ENCODE assay signal across 22 mouse cellular contexts in the genomic region with DNA sequence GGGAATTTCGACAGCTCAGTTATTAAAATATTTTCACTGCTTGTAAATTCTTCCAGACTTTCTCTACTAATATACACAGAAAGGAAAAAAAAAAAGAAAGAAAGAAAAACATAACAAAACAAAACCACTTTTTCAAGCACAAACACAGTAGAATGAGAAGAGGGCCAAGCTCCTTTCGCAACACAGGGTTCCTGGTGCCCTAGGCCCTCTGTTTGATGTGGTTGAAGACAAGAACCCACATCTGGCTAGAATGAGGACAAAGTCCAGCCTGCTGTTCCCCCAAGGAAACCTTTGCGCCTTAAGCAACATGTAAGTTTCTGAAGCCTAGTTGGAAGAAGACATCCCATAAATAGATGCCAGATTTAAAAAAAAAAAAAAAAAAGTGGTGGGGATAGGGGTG.
DNase-seq lines count a peak whose midpoint lies in the region; ATAC-seq lines count a peak whose summit lies in the region.
"Had no signal": no experiment of that assay in that cellular context is flagged by ENCODE, and none has a peak within 500 bp of the region (broad histone marks: within the 10 kb centered on the region; RNA-seq: fewer than 3 reads in every experiment).

No protein-coding gene starts in this region.

- no peaks in the 10 kb centered on the region for H3K4me1 ChIP-seq in kidney, embryonic 14.5 days (ENCODE audit: control insufficient read depth, insufficient read depth, low read length)
- H3K4me1 ChIP-seq in limb, embryonic 15.5 days: peaks cover 38% of the 10 kb centered on the region

- H3K27me3 ChIP-seq in kidney, embryonic 14.5 days (ENCODE audit: control insufficient read depth, insufficient read depth, low read length): no peaks in the 10 kb centered on the region
- no peaks in the 10 kb centered on the region for H3K27me3 ChIP-seq in limb, embryonic 15.5 days
- H3K27me3 ChIP-seq: hindbrain, embryonic 13.5 days; liver, embryonic 12.5 days; lung, embryonic 15.5 days; midbrain, embryonic 15.5 days had no signal

- WGBS in kidney, embryonic 14.5 days: 80% methylated on average over 3 of the region's 3 CpGs
- 46% methylated on average over 3 of the region's 3 CpGs for WGBS in limb, embryonic 15.5 days

- no peak overlapping the region for H3K4me2 ChIP-seq in kidney, embryonic 14.5 days (replicated peaks; ENCODE audit: low read depth, low read length)
- no peak overlapping the region for H3K4me2 ChIP-seq in limb, embryonic 15.5 days
- H3K4me2 ChIP-seq: heart, embryonic 11.5 days; hindbrain, embryonic 13.5 days; liver, embryonic 12.5 days; lung, embryonic 15.5 days; midbrain, embryonic 15.5 days had no signal

- no peak overlapping the region for H3K9ac ChIP-seq in kidney, embryonic 14.5 days (ENCODE audit: low read depth, low read length)
- no peak overlapping the region for H3K9ac ChIP-seq in limb, embryonic 15.5 days
- H3K9ac ChIP-seq: forebrain, postnatal 0 days; hindbrain, embryonic 13.5 days; liver, embryonic 12.5 days; lung, embryonic 15.5 days; midbrain, embryonic 15.5 days had no signal

- H3K27ac ChIP-seq in kidney, embryonic 14.5 days (ENCODE audit: low read depth, low read length): no peak overlapping the region
- peak overlapping the region; percentile 67; the same call in 1 of the 2 replicates for H3K27ac ChIP-seq in limb, embryonic 15.5 days
- H3K27ac ChIP-seq: forebrain, embryonic 10.5 days; hindbrain, embryonic 13.5 days; liver, embryonic 12.5 days; lung, embryonic 15.5 days; midbrain, embryonic 15.5 days had no signal

- no peaks in the 10 kb centered on the region for H3K9me3 ChIP-seq in kidney, embryonic 14.5 days (ENCODE audit: control insufficient read depth, low read length)
- no peaks in the 10 kb centered on the region for H3K9me3 ChIP-seq in limb, embryonic 15.5 days
- H3K9me3 ChIP-seq: hindbrain, embryonic 13.5 days; lung, embryonic 15.5 days; midbrain, embryonic 15.5 days had no signal

- no peak for ATAC-seq in kidney, embryonic 14.5 days (ENCODE audit: low FRiP score, low TSS enrichment)
- ATAC-seq in limb, embryonic 15.5 days (ENCODE audit: insufficient number of reproducible peaks, low FRiP score, low TSS enrichment, low read depth): no peak
- ATAC-seq: activated CD4-positive, CD25-positive, alpha-beta regulatory T cell, adult 4 months; CD4-positive, CD25-positive, alpha-beta regulatory T cell, adult 4 months; forebrain, postnatal 0 days; liver, embryonic 12.5 days; midbrain, embryonic 15.5 days had no signal

- peak; percentile 12 for DNase-seq in kidney, postnatal 14 days
- DNase-seq in lung, postnatal 36 days: peak; percentile 47
- DNase-seq in lung, postnatal 10 days: no peak
- peak; percentile 79 for DNase-seq in adipocyte (ENCODE audit: low spot score)
- no peak for DNase-seq in testis, postnatal 14 days (ENCODE audit: low spot score)
- DNase-seq in left cerebral cortex, adult 9 months (ENCODE audit: low spot score in 2 of 2): no peak
- DNase-seq: adrenal gland, postnatal 14 days; cerebellum, postnatal 10 days; forebrain, postnatal 0 days; heart, postnatal 14 days; retina, postnatal 1 day; thymus, postnatal 36 days had no signal

- no peaks in the 10 kb centered on the region for H3K36me3 ChIP-seq in kidney, embryonic 14.5 days (ENCODE audit: control insufficient read depth, insufficient read depth, low read length)
- H3K36me3 ChIP-seq in limb, embryonic 15.5 days: no peaks in the 10 kb centered on the region
- H3K36me3 ChIP-seq: forebrain, embryonic 10.5 days; hindbrain, embryonic 13.5 days; liver, embryonic 12.5 days; lung, embryonic 15.5 days; midbrain, embryonic 15.5 days had no signal

- H3K4me3 ChIP-seq in kidney, embryonic 14.5 days (ENCODE audit: low read length): no peak overlapping the region
- no peak overlapping the region for H3K4me3 ChIP-seq in limb, embryonic 15.5 days
- H3K4me3 ChIP-seq: forebrain, embryonic 10.5 days; hindbrain, embryonic 13.5 days; liver, embryonic 12.5 days; lung, embryonic 15.5 days; midbrain, embryonic 15.5 days had no signal

Comparison
In these comparisons a context has a peak if more than half of its experiments do, and no peak if none do; other contexts are left out.
1. DNase-seq: peak in kidney, postnatal 14 days (single experiment), lung, postnatal 36 days (single experiment) and adipocyte (single experiment); none in lung, postnatal 10 days (single experiment), testis, postnatal 14 days (single experiment) and left cerebral cortex, adult 9 months (0 of 2).